Mouse (Mus musculus) cerebellum, adult 2 months (tissue): ENCODE measurements around the gene Zbtb20.

Experiments used
- CTCF ChIP-seq: fragments of 200-500 bp; IDR thresholded peaks from 2 replicates; pipeline ENCODE4 v1.5.1; 2011; ENCODE audit warnings: low read depth, mild to moderate bottlenecking, control low read depth, low read length, moderate library complexity, borderline replicate concordance; ENCODE audit not compliant: insufficient read depth
- POLR2A ChIP-seq: fragments of 200-500 bp; IDR thresholded peaks from 2 replicates; pipeline ENCODE4 v1.6.1; 2011; ENCODE audit warnings: low read length, control low read depth, borderline replicate concordance; ENCODE audit not compliant: insufficient read depth

- TF ChIP-seq POLR2A (no peak), CTCF (no peak)
These were observed 505.5 kb downstream of the Zbtb20 start for GRCm38 (mm10) chr16:43381183-43381582.
